Mouse (Mus musculus) layer of hippocampus, adult 11-12 months (tissue): ENCODE results near the gene Ttll5.

Source experiments
- DNase-seq: peaks from one replicate; pipeline ENCODE4 v3.0.0; 2022; ENCODE audit warnings: low spot score

Ttll5 gene

DNA sequence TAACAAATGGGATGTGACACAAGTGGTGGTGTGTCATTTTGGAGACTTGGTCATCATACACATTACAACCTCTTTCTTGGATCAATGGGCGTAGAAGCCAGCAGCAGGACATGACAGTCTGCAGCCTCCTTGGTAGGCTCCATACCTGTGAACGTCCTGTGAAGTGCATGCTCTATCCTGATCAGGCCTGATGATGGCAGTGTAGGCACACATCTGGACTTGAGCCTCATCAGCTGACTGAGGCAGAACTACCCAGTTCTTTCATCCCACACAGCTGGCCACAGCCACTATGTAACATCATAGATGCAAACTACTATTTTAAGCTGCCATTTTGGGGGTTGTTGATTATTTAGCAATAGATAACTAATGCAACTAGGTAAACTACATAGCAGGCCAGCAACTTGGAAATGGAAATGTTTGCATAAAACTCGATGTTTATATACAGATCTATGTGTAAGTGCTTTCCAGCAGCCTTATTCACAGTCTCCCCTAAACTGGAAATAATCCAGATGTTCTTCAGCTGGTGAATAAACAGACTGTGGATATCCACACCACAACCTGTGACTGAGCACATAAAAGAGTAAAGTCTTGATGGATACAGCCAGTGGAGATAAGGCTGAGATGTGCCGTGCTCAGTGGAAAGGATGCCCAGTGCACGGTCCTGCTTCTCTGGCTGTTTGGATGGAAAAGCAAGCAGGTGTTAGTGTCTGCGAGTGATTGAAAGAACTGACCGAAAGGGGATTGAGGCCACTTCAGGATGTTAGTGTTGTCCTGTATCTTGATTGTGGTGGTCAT is 23.9 kb downstream of the Ttll5 start:
- peak; percentile 47 for DNase-seq

DNA sequence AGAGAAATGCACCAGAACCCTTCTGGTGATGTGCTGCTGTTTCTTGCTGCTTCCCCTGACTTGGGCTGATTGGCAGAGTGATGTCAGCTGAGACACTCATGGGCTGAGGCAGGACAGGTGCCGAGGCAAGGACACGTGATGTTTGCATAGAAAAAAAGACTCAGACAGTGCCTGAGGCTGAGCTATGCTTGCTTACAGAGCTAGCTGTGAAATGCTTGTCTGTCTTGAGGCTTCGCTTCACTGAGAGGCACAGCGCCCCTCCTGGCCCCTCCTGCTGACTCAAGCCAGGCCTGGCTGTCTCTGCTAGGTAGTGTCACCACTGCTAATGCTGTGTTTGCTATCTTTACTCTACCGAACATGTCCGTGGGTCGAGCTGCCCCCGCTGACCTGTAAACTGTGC is 26.2 kb downstream of the Ttll5 start:
- no peak for DNase-seq

DNA sequence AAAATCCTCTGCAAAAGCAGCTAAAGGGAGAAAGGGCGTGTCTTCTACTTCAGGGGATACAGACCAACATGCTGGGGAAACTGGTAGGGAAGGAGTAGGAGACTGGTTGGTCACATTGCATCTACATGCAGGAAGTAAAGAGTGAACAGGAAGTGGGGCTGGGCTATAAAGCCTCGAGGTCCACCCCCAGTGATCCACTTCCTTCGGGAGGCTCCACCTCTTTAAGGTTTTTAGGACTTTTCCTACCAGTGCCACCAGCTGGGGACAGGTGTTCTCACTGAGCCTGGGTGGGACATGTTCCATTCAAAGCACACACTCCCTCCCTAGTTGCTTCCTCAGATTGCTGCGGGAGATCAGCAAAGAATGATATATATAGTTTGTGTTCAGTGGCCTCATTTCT is 29.4 kb downstream of the Ttll5 start:
- DNase-seq, result no peak

DNA sequence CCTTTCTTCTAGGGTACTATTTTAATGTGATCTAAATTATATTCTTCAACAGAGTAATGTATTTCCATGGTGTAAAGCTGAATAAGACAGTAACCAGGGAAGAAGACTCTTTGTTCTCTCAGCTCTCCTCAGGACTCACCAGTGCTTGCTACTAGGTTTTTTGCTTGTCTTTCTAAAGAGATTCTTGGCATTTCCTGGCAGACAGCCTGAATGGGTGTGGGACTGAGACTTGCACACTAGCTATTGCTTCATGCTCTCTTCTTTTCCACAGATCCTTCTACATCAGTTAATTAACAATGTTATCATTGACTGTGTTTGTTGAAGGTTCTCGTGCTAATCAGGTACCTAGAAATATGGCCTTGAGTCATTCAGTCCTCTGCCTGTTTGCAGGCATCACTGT is 29.8 kb downstream of the Ttll5 start:
- DNase-seq, result no peak

DNA sequence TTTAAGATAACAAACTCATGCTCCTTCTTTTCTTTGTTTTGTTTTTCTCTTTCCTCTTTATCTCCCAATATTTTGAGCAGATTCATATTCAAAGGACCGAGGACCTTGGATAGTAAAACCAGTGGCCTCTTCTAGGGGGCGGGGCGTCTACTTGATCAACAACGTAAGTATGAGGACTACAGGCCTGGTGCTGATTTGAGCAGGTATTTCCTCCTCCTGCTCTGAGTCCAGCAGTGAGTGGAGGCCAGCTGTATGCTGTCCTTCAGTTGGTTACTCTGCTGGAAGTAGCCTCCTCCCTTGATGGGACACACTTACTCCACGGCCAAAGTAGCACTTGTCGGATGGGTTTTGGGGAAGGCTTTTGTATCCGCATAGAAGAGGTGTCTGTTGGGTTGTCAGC is 32.8 kb downstream of the Ttll5 start:
- no peak for DNase-seq

DNA sequence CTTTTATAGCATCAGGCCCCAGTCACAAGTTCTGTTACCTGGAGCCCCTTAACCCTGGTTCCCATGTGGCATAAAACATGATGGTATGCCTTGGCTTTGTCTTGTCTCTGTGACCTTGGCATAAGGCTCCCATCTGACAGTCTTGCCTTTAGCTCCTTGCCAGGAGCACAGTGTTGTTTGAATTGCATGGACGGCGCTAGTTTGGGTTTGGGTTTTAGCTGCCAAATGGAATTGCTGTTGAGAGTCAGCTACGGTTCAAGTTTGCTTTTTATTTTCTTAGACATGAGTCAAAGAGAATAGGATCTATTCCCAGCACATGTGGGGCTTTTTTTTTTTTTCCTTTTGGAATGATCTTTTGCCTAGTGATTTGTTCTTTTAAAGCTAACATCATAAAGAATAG is 34.7 kb downstream of the Ttll5 start:
- DNase-seq, result no peak

DNA sequence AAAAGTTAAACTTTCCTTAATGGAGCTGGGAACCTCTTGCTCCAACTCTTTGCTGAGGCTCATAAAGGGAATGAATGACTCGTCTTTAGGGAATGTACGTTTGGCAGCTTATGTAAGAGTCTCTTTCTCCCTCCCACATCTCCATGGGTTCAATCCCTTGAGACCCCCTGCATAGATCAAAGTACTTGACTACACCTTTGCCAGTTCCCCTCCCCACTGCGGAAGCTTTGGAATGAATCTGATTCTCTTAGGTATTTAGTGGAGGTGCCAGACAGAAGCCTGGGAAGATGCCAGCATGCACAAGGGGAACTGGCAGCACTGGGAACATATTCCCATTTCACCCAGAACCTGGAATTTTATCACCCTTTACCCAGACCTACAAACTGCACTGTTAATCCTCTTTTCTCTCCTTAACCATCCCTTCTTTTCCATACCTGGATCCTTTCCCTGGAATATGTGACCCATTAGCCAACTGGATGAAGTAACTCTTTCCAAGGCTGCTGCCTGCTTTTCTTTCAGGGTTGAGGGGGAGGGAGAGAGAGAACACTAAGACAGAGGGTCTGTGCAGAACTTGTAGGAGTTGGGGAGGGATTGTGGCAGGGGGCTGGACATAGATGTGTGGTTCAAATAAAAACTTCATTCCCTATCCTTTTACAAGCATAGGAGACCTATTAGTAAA is 35.2 kb downstream of the Ttll5 start:
- no peak for DNase-seq

DNA sequence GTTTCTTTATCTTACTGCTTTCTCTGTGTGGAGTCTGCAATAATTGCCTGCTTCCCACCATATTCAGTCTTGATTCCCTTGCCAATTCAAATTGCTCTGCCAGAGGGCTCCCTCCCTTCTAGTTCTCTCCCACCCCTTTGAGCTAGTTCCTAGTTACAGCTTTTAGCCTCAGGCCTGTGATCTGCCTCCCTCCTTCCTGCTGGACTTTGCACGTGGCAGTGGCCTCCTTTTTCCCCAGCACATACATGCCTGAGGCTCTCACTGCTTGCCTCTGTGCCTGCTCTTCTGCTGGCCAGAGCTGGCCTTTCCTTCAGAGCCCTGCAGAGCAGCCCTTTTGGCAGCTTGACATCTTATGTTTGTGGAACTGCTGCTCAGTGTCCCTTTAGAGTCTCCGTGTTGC is 38.1 kb downstream of the Ttll5 start:
- DNase-seq, result no peak

DNA sequence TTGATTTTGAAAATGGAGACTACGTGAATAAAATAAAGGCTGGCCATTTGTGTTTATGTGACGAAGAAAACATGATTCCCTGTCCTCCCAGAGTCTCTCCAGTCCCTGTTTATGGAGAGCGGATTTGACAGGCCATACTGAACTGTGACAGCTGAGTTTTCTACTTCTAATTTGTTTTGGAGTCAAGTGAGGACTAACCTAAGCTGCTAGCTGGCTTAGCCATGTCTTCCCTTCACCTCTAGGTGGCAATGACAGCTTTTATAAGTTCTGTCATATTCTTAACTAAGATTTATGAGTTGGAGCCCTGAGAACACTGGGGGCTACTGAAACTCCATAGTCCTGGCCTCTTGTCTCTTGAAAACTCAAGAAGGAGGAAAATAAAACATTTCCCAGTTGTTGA is 41.1 kb downstream of the Ttll5 start:
- peak; percentile 42 for DNase-seq

DNA sequence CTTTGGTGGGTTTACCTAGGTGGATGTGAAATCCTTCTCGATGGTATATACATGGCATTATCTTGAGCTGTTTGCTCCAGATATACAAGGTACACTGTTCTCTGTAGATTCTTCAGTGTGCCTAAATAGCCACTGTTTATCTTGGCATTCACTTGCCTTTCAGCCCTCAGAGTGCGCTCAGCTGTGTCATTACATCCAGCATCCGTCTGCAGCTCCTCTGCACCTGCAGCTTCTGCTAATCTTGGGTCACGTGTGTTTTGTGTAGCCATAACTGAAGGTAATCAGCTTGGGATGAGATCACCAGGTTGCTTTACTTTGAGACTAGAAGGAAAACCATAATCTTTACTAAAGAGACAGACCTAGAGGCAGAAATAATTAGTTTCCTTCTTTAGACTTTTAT is 42.2 kb downstream of the Ttll5 start:
- no peak for DNase-seq

DNA sequence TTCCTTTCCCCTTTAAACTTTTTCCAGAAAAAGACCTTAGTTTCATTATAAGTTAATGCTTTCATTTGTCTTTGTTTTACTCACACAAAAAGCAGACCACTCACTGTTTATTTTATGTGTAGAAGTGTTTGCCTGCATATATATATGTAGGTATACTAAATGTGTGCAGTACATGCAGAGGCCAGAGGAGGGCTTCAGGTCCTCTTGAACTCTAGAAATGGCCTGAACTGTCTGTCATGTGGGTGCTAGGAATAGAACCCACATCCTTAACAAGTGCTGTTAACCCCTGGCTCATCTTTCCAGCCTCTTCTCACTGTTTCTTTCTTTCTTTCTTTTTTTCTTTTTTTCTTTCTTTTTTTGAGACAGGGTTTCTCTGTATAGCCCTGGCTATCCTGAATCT is 42.7 kb downstream of the Ttll5 start:
- no peak for DNase-seq

DNA sequence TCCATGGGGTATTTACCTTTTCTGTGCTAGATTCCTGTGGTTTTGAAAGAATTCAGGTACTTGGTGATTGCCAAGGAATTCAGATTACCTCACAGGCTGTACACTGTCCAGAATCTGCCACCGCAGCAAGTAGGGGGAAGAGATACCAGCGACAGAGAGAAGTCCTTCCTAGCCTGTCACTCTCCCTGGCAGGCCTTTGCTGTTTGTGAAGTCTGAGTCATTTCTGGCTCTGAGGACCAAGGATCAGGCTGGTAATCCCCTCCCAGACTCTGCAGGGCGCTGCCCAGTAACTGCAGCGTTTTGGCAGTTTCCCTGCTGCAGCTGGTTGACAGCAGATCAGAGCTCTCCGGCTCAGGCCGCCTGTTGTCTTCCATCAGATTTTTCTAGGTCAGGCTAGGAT is 45.0 kb downstream of the Ttll5 start:
- peak; percentile 72 for DNase-seq

DNA sequence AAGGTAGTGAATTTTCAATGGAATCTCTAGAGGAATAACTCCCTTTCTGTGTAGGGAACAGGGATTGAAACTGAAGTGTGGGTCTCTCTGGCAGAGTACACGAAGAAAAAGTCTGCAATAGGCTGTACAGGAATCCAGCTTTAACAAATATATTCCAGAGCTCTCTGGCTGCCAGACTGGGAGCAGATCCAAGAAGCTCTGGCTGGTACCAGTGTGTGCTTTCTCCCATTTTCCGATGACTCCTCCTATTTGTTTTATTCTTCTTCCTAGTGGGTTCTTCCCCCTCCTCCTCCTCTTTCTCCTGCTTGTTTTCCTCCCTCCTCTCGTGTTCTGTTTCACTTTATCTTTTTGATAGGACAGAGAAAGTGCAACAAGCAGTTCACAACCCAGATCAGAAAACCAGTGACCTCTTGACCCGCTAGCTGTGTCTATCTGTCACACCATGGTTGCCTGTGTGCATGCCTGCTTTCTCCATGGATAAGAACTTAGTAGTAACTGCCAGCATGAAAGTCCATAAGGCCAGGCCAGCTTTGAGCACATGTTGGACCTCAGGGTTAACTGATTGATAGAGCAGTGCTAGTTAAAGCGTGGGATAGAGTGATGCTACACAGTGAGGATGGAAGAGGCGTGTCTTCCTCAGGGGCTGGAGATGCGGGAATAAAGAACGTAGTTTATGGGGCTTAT is 55.3 kb downstream of the Ttll5 start:
- peak; percentile 85 for DNase-seq

DNA sequence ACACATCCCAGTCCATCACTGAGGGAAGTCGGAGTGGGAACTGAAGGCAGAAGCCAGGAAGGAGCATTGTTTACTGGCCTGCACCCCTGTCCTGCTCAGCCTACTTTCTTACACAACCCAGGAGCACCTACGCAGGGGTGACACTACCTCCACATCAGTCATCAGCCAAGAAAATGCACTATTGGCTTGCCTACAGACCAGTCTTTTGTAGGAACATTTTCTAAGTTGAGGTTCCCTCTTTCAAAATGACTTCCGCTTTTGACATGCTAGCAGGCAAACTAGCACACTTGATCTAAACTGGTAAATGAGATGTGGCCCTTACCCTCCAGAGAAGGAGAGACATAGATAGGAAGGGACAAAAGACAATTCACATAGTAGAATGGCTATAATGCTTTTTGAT is 60.6 kb downstream of the Ttll5 start:
- DNase-seq, result no peak

DNA sequence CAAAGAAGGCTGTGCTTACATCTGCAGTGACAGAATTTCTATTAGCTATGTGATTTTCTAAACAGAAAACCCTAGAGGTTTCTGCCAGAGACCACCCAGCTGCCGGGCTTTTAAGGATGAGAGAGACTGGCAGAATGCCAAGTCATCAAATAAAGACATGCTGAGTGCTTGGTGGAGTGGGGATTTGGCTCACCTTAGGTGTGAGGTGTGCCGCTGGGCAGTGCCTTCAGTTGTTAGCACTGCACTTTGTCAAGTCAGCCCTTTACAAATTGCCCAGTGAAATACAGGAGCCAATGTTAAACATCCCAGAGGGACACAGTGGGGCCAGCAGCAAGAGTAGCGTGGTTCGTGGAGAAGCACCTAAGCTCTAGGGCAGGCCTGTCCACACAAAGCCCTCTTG is 65.6 kb downstream of the Ttll5 start:
- no peak for DNase-seq

DNA sequence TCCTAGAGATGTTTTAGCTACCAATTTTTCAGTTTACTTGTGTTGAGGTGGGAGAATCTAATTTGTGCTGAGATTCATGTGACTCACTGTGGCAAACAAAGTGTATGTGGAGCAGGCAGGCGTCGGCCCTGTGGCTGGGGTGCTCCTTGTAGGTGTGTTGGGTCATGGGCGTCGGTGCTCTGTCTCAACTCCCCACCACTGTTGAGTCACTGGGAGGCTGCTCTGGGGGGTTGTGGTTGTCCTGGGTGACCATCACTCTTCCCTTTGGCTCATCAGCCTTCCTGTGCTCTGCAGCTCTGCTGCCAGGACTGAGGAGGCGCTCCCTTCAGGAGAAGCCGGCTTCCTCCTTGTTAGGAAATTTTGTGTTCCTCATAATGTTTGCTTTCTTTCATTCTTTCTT is 79.5 kb downstream of the Ttll5 start:
- no peak for DNase-seq

DNA sequence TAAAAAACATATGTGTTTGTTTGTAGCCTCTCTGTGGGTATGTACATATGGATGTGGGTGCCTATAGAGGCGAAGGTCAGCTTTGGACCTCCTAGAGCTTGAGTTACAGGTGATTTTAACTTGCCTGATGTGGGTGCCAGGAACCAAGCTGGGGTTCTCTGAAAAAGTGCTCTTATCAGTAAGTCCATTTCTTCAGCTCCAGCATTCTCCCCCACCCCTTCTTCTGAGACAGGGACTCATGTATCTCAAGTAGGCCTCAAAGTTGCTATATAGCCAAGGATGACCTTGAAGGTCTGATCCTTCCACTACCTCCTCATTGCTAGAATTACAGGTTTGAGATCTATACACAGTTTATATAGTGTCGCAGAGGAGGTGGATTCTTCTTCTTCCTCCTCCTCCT is 81.2 kb downstream of the Ttll5 start:
- DNase-seq, result no peak

DNA sequence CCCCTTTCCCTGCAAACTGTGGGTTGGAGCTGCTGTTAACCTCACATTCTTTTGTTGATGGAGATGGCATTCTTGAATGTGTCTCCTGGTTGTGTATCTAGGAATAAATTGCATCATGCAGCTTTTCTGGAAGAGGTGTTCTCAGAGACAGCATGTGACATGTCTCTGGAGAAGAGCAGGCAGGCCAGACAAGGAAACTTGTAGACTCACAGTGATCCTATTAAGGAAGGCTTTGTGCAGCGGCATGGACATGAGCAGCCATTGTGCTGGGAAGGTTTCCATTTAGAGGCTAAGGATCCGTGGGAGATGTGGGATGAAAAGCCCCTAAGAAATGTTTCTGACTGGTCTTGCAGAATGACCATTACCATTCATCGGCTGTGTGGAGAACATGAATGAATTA is 83.4 kb downstream of the Ttll5 start:
- no peak for DNase-seq

DNA sequence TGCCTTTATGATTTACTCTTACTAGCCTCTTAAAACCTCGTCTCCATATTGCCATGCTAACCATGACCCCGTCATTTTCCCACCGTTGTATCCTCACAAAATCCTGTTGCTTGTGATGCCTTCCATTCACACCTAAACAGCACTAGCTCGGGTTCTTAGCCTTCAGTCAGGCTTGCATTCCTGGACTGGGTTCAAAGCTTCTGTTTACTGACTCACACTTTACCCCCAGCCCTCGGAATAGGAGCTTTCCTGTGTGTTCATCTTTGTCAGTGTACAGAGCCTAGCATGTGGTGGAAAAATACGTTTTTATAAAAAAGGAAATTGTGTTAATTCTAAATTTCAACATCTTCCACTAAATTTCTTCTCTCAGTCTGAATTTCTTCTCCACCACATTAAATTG is 86.4 kb downstream of the Ttll5 start:
- no peak for DNase-seq

DNA sequence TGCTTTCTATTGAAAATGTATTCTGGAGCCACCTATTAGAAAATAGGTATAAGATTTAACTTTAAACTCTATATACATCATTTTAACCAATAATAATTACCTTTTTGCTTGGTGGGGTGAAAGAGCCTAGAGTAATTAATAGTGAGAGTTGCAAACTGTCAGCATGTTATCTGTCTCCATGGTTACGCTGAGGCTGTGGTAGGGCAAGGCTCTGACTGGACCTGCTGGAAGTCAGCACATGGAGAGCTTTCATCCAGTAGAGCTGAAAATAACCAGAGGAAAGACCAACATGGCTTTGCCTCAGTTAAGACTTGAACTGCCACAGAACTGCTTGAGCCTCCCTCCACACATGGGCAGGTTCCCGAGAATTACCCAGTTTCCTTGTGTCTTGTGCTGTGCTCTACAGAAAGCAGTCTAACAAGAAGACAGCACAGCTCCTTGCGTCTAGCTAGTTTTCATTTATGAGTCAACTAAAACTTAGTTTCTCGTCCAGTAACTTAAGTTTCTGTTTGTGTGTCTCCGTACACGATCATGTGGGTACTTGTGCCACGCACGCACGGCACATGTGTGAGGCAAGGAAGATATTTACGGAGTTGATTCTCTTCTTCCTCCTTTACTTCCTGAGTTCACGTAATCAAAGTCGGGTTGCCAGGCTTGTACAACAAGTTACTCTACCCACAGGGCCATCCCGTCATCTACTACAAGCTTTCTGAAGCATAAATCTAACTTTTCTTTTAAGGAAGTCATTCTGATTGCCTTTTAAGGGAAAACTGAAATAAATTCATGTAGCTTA is 88.4 kb downstream of the Ttll5 start:
- DNase-seq, result no peak

DNA sequence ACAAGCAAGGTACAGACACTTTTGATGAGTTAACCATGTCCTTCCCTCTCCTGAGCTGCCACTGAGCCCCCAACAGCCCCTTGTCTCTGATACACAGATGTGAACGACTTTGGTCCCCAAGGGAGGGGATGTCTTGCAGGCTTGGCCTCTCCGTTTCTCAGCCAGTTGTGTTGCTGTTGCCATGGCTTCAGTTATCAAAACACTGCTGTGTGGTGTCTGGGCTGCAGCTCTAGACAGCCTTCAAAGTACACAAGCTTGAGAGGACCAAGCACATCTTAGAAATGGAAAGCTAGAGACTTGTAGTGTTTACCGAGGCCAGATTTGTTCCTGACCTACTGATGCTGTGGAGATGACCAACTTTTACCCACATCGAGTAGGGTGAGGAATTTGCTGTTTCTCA is 102.4 kb downstream of the Ttll5 start:
- no peak for DNase-seq

DNA sequence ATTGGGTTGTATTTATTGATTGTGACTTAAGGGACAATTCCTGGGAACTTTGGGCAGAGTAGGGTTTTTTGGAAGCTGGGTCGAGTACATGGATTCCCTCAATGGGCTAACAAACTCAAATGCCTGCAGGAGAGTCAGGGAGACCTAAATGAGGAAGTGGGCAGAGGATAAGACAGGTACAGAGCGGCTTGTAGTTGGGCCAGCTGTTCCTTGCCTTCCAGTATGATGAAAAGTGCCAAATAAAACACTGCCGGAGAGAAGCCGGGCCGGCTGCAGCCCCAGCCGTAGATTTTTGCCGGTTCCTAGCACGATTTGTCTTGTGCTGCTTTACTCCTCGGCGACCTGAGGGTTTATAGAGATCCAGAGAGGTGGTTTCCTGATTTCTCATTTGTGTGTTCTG is 104.1 kb downstream of the Ttll5 start:
- no peak for DNase-seq

DNA sequence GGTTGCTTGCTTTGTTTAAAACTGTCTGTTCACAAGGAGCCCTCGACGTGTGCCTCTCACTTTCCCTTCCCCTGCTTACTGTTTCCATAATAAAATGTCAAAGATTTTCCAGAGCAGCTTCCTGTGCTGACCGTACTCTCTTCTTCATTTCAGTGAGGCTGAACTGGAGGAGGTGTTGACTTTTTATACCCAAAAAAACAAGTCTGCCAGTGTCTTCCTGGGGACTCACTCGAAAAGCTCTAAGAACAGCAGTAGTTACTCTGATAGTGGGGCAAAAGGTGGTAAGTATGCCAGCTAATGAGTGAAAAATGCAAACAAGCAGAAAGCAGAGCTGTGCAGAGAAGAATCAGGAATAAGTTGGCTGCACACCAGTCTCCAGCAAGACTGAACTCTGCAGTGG is 105.3 kb downstream of the Ttll5 start:
- DNase-seq, result no peak
